Mouse (Mus musculus): ENCODE data around the gene Olfr654.
A peak's percentile ranks its signal among the peaks of the same experiment; 100 is the strongest.

Olfr654 gene

GRCm38 (mm10) chr7:104586725-104587124, at the start of gene Olfr654:
Gene Olfr654 (plus strand): TSS chr7:104587025.
- DNase-seq (ENCODE audit: low read depth, low spot score): no peak

- no peak for DNase-seq (ENCODE audit: low read depth, low spot score)
Observed at GRCm38 (mm10) chr7:104549833-104550232, 37.0 kb upstream of the Olfr654 start, which contains the start of gene Olfr651. Gene Olfr651 (plus strand): TSS chr7:104550133.

- DNase-seq (ENCODE audit: low read depth, low spot score): no peak
Observed at GRCm38 (mm10) chr7:104552700-104553099, 34.1 kb upstream of the Olfr654 start.

GRCm38 (mm10) chr7:104560601-104561000, 26.2 kb upstream of the Olfr654 start, which contains the start of gene Olfr652:
Gene Olfr652 (plus strand): TSS chr7:104560901.
- no peak for DNase-seq (ENCODE audit: low read depth, low spot score)

- no peak for DNase-seq (ENCODE audit: low read depth, low spot score)
Observed at GRCm38 (mm10) chr7:104577014-104577413, 9.8 kb upstream of the Olfr654 start, which contains the start of gene Olfr653. Gene Olfr653 (plus strand): TSS chr7:104577314.

- DNase-seq (ENCODE audit: low read depth, low spot score): no peak
Observed at GRCm38 (mm10) chr7:104580846-104581245, 6.0 kb upstream of the Olfr654 start.

- DNase-seq (ENCODE audit: low read depth, low spot score): no peak
Observed at GRCm38 (mm10) chr7:104581429-104581828, 5.4 kb upstream of the Olfr654 start.

- DNase-seq (ENCODE audit: low read depth, low spot score): no peak
Observed at GRCm38 (mm10) chr7:104588274-104588673, 1.4 kb downstream of the Olfr654 start.

GRCm38 (mm10) chr7:104601679-104602078, 14.9 kb downstream of the Olfr654 start, which contains the start of gene Olfr655:
Gene Olfr655 (minus strand): TSS chr7:104601779.
- no peak for DNase-seq (ENCODE audit: low read depth, low spot score)

GRCm38 (mm10) chr7:104603173-104603572, 16.3 kb downstream of the Olfr654 start:
- DNase-seq (ENCODE audit: low read depth, low spot score): peak; percentile 53

GRCm38 (mm10) chr7:104604727-104605126, 17.9 kb downstream of the Olfr654 start:
- DNase-seq (ENCODE audit: low read depth, low spot score): no peak

- no peak for DNase-seq (ENCODE audit: low read depth, low spot score)
Observed at GRCm38 (mm10) chr7:104613655-104614054, 26.8 kb downstream of the Olfr654 start, which contains the start of gene Olfr656. Gene Olfr656 (plus strand): TSS chr7:104613955.

GRCm38 (mm10) chr7:104624494-104624893, 37.7 kb downstream of the Olfr654 start, which contains the start of gene Olfr657:
Gene Olfr657 (plus strand): TSS chr7:104624794.
- no peak for DNase-seq (ENCODE audit: low read depth, low spot score)
